25 mouse cellular contexts compared by ENCODE assay signal in the genomic region with DNA sequence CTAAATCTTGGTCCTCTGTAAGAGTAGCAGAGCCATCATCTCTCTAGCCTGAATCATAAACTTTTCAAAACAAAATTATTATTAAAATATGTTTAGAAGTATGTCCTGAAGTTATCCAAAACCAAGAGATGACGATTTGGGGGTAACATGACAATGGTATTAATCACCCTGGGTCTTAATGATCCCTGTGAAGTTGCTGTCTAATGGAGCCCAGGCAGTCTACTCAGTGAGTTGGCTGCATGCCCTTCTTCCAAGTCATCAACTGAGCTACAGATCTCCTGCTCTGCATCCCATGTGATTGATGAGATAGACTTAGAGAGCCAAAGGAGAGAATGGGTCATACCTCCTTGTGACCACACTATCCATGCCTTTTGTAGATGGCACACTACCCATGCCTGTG.
"Had no signal": no experiment of that assay in that cellular context is flagged by ENCODE, and none has a peak within 500 bp of the region (broad histone marks: within the 10 kb centered on the region; RNA-seq: fewer than 3 reads in every experiment).

No protein-coding gene starts in this region.

- H3K9me3 ChIP-seq: heart, embryonic 15.5 days; intestine, embryonic 15.5 days; limb, embryonic 10.5 days; liver, embryonic 13.5 days had no signal

- H3K4me2 ChIP-seq: heart, embryonic 11.5 days; heart, embryonic 13.5 days; heart, embryonic 15.5 days; hindbrain, embryonic 13.5 days; intestine, embryonic 15.5 days; limb, embryonic 12.5 days; liver, embryonic 11.5 days; liver, embryonic 13.5 days had no signal

- H3K4me3 ChIP-seq: heart, embryonic 13.5 days; heart, embryonic 15.5 days; hindbrain, embryonic 13.5 days; intestine, embryonic 15.5 days; layer of hippocampus, adult 2 months; left cerebral cortex, adult 2 months; limb, embryonic 10.5 days; limb, embryonic 12.5 days; liver, embryonic 13.5 days had no signal

- H3K9ac ChIP-seq: heart, embryonic 13.5 days; heart, embryonic 15.5 days; hindbrain, embryonic 13.5 days; intestine, embryonic 15.5 days; limb, embryonic 12.5 days; liver, embryonic 13.5 days had no signal

- ATAC-seq: hindbrain, embryonic 16.5 days; inflammation-experienced regulatory T-cells, adult 6 months; intestine, embryonic 15.5 days; intestine, postnatal 0 days had no signal

- H3K36me3 ChIP-seq: heart, embryonic 13.5 days; heart, embryonic 15.5 days; intestine, embryonic 15.5 days; limb, embryonic 10.5 days; limb, embryonic 12.5 days; liver, embryonic 13.5 days had no signal

- H3K27me3 ChIP-seq: heart, embryonic 13.5 days; heart, embryonic 15.5 days; hindbrain, embryonic 13.5 days; intestine, embryonic 15.5 days; limb, embryonic 12.5 days; liver, embryonic 13.5 days had no signal

- DNase-seq: gastrocnemius, postnatal 14 days; gastrocnemius, postnatal 36 days; heart, adult 18-20 months; heart, postnatal 14 days; heart, postnatal 36 days; kidney, adult 18-20 months; kidney, adult 8-10 months; kidney, postnatal 10 days; kidney, postnatal 25 days; kidney, postnatal 4 days; liver; liver, embryonic 13.5 days had no signal

- H3K4me1 ChIP-seq: heart, embryonic 13.5 days; heart, embryonic 15.5 days; intestine, embryonic 15.5 days; limb, embryonic 10.5 days; limb, embryonic 12.5 days; liver, embryonic 13.5 days had no signal

- H3K27ac ChIP-seq: heart, embryonic 13.5 days; heart, embryonic 15.5 days; hindbrain, embryonic 13.5 days; intestine, embryonic 15.5 days; layer of hippocampus, adult 2 months; left cerebral cortex, adult 2 months; limb, embryonic 10.5 days; limb, embryonic 12.5 days; liver, embryonic 13.5 days had no signal
